Mouse (Mus musculus) layer of hippocampus, adult 11-12 months (tissue): ENCODE data around the gene Gpr171.
"Not testable (repeated sequence)": the region's sequence is repeated elsewhere in the genome, so short reads cannot be mapped to it uniquely, and the experiment has no call there.

ENCODE experiments used
- DNase-seq: peaks from one replicate; pipeline ENCODE4 v3.0.0; 2022; ENCODE audit warnings: low spot score

The Gpr171 gene

GRCm38 (mm10) chr3:59101218-59101986 is at the start of gene Gpr171:
TSS of gene Gpr171 (minus strand) at chr3:59101821.
- no peak for DNase-seq

- DNase-seq: no peak
These were observed 49.0 kb upstream of the Gpr171 start for GRCm38 (mm10) chr3:59150624-59151023.

- no peak for DNase-seq
These were observed 48.0 kb upstream of the Gpr171 start for GRCm38 (mm10) chr3:59149646-59150045.

GRCm38 (mm10) chr3:59145194-59145593 is 43.6 kb upstream of the Gpr171 start:
- DNase-seq: no peak

GRCm38 (mm10) chr3:59141507-59142305 is 40.1 kb upstream of the Gpr171 start:
- DNase-seq: no peak

- DNase-seq: not testable (repeated sequence)
These were observed 39.3 kb upstream of the Gpr171 start for GRCm38 (mm10) chr3:59140941-59141340.

GRCm38 (mm10) chr3:59140115-59140514 is 38.5 kb upstream of the Gpr171 start:
- no peak for DNase-seq

- no peak for DNase-seq
These were observed 38.0 kb upstream of the Gpr171 start for GRCm38 (mm10) chr3:59139651-59140051.

GRCm38 (mm10) chr3:59138946-59139468 is 37.4 kb upstream of the Gpr171 start:
- no peak for DNase-seq

- no peak for DNase-seq
These were observed 34.5 kb upstream of the Gpr171 start for GRCm38 (mm10) chr3:59135911-59136653.

GRCm38 (mm10) chr3:59133189-59133588 is 31.6 kb upstream of the Gpr171 start:
- DNase-seq: no peak

GRCm38 (mm10) chr3:59131966-59132365 is 30.3 kb upstream of the Gpr171 start:
- DNase-seq: no peak

- DNase-seq: no peak
These were observed 29.5 kb upstream of the Gpr171 start for GRCm38 (mm10) chr3:59131081-59131480.

- DNase-seq: no peak
These were observed 28.8 kb upstream of the Gpr171 start for GRCm38 (mm10) chr3:59130431-59130830.

GRCm38 (mm10) chr3:59129547-59129946 is 27.9 kb upstream of the Gpr171 start:
- no peak for DNase-seq

GRCm38 (mm10) chr3:59128681-59129080 is 27.1 kb upstream of the Gpr171 start:
- no peak for DNase-seq

GRCm38 (mm10) chr3:59125783-59126555 is 24.3 kb upstream of the Gpr171 start:
- DNase-seq: no peak

GRCm38 (mm10) chr3:59125022-59125421 is 23.4 kb upstream of the Gpr171 start:
- DNase-seq: no peak

- DNase-seq: no peak
These were observed 20.3 kb upstream of the Gpr171 start for GRCm38 (mm10) chr3:59121780-59122449.

GRCm38 (mm10) chr3:59121067-59121730 is 19.6 kb upstream of the Gpr171 start:
- no peak for DNase-seq
